Mouse (Mus musculus) E14TG2a.4 (cell line): ENCODE data around the gene Carns1.

ENCODE experiments used
- CTCF ChIP-seq: conservative IDR thresholded peaks from 2 replicates; pipeline ENCODE4 v1.5.1; 2014; ENCODE audit warnings: low read length
- NANOG ChIP-seq: IDR thresholded peaks from 2 replicates; pipeline ENCODE4 v1.6.1; 2014; ENCODE audit warnings: borderline replicate concordance, low read length, mixed read lengths
- POU5F1 ChIP-seq: IDR thresholded peaks from 2 replicates; pipeline ENCODE4 v1.6.1; 2014; ENCODE audit warnings: low read length, borderline replicate concordance

DNA sequence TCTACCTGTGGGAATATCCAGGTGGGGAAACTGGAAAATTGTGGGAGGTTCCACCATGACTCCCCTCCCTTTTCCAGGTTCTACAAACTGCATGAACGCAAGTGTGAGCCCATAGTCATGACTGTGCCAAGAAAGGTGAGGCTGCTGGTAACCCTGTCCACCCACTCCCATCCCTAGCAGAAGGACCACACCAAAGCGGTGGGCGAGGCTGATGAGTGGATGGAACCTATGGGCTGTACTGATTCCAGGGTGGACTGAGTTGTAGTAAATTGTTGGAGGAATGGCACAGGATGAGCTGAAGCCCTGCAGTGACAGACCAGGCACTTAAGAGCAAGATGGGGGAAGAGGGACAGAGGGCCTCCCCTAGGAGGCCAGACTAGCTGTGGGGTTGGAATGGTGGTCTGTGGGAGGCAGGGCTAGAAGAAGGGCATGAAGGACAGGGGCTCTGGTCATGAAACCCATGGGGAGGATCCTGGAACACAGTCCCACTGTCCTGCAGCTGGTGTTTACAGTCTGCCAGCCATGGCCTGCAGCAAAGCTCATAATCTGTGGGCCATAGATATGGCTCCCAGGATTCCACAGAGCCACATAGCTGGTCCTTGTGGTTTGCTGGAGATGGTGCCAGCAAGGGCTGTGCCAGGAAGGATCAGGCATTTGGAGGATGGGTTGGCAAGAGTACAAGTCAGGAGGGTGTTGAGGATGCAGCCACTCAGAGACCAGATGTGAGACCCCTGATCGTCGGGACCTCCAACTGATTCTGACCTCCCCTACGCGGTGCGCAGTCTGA lies 22.6 kb downstream of the Carns1 start:
- TF ChIP-seq CTCF (no peak), POU5F1 (no peak), NANOG (no peak)
